Mouse (Mus musculus) stomach, postnatal 0 days (tissue): ENCODE results near the gene Prdm15. TPM values are rescaled to one million over a fixed set of nuclear protein-coding genes. Genes with fewer than 3 reads are reported as not detected.

Source experiments
- ATAC-seq: fragments of 200-750 bp; cut with Nextera tagmentation; 2 replicates; pipeline ENCODE4 v1.8.0; 2017; ENCODE audit not compliant: low FRiP score, low TSS enrichment
- DNase-seq: peaks from one replicate; pipeline ENCODE4 v3.0.0-alpha.2; 2016; ENCODE audit warnings: low spot score
- H3K27ac ChIP-seq: fragments of 300-500 bp; sonication (generic); replicated peaks from 2 replicates; pipeline ENCODE4 v1.5.1; 2014; ENCODE audit warnings: mild to moderate bottlenecking, control low read depth
- H3K27me3 ChIP-seq: fragments of 300-500 bp; sonication (generic); 2 replicates; pipeline ENCODE4 v1.6.1; 2014; ENCODE audit warnings: low read length; ENCODE audit not compliant: control insufficient read depth, insufficient read depth
- H3K36me3 ChIP-seq: fragments of 300-500 bp; sonication (generic); 2 replicates; pipeline ENCODE4 v1.6.1; 2014; ENCODE audit warnings: low read length, mixed read lengths; ENCODE audit not compliant: control insufficient read depth, insufficient read depth
- H3K4me1 ChIP-seq: fragments of 300-500 bp; sonication (generic); replicated peaks from 2 replicates; pipeline ENCODE4 v1.6.1; 2014; ENCODE audit warnings: antibody characterized with exemption; ENCODE audit not compliant: control insufficient read depth, insufficient read depth
- H3K4me2 ChIP-seq: fragments of 300-500 bp; sonication (generic); replicated peaks from 2 replicates; pipeline ENCODE4 v1.6.1; 2014; ENCODE audit warnings: low read depth, mild to moderate bottlenecking, control low read depth, moderate library complexity
- H3K4me3 ChIP-seq: fragments of 300-500 bp; sonication (generic); 2 replicates; pipeline ENCODE4 v1.5.1; 2014; ENCODE audit warnings: low read depth, low read length, control low read depth
- H3K9ac ChIP-seq: fragments of 300-500 bp; sonication (generic); 2 replicates; pipeline ENCODE4 v1.6.1; 2014; ENCODE audit warnings: mild to moderate bottlenecking, low read length, control low read depth, mixed read lengths
- H3K9me3 ChIP-seq: fragments of 300-500 bp; sonication (generic); 2 replicates; pipeline ENCODE4 v1.6.1; 2016; ENCODE audit warnings: low read length; ENCODE audit not compliant: control insufficient read depth
- CTCF ChIP-seq: IDR thresholded peaks from 2 replicates; pipeline ENCODE4 v1.5.1; 2016; ENCODE audit warnings: antibody characterized with exemption, low read depth, mild to moderate bottlenecking, moderate library complexity
- EP300 ChIP-seq: optimal IDR thresholded peaks from 2 replicates; pipeline ENCODE3; 2016; ENCODE audit warnings: antibody characterized with exemption
- WGBS: fragments of 180-500 bp; shearing (Covaris S2); extraction: QIAGEN DNeasy Blood & Tissue Kit; methylation state at CpG from one replicate; pipeline ENCODE4 v1.1.7; 2014; 5-methylcytosine and 5-hydroxymethylcytosine counted together
- polyA plus RNA-seq: library from polyadenylated mRNA; unstranded; fragments of >200 nt; fragmentation: Nextera tagmentation; extraction: Ambion mirVana; gene quantifications from 2 replicates; pipeline ENCODE4 v1.2.1, GENCODE M21; 2015

The Prdm15 gene
- polyA plus RNA-seq, 1 experiment from 2014 or later: 2.2 TPM

DNA sequence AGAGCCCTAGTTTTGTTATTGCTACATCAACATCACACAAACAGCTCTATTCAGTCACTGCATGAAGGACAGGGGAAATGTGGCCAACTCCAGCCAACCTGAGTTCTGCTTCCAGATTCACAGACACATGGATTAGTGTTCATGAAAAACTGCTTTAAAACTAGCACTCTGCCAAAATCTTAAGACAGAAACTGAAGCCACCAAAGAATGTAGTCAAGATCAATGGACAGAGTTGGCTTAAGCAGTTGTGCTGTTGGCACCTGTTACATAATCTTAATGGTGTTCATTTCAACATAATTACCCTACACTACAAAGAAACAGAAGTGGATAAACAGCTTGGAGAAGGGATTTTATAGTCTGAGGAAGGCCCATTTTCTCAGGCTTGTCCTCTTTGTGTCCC lies 4.4 kb upstream of the Prdm15 start:
- no peak for ATAC-seq
- H3K9me3 ChIP-seq: no peaks in the 10 kb centered on the region
- H3K9ac ChIP-seq: no peak overlapping the region
- H3K4me1 ChIP-seq: no peaks in the 10 kb centered on the region
- H3K27ac ChIP-seq: no peak overlapping the region
- H3K36me3 ChIP-seq: peaks cover 3% of the 10 kb centered on the region; the same call in 1 of the 2 replicates
- no peaks in the 10 kb centered on the region for H3K27me3 ChIP-seq
- DNase-seq: no peak
- no peak overlapping the region for H3K4me3 ChIP-seq
- TF ChIP-seq EP300 (no peak), CTCF (no peak)
- no peak overlapping the region for H3K4me2 ChIP-seq

DNA sequence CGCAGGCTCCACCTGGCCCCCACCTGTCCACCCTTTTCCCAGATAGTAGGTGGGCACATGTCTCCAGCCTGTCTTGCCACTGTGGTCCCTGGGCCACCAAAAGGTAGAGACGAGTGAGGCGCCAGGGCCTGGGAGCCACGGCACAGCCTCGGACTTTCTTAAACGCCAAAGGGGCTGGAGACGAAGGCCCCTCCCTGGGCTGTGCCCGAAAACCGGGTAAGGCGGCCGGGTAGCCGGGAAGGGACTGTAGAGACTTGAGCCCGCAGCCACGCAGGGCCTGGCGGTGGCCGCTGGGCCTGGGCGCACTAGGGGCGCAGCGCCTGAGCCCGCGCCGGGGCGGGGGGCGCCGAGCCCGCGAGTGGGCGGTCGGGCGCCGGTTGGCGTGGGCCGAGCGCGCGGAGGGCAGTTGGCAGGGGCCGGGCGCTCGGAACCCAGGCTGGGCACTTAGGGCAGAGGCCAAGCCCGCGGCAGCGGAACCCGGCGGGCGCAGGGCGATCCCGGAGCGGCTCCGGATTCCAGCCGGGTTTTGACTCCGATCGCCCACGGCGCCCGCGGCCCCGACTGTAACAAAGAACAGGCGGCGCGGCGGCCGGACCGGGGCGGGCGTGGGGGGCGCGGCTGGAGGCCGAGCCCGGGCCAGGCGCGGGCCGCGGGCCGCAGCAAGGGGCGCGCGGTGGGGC lies 449 bp downstream of the Prdm15 start:
- no peaks in the 10 kb centered on the region for H3K4me1 ChIP-seq
- no peaks in the 10 kb centered on the region for H3K36me3 ChIP-seq
- H3K4me3 ChIP-seq: peak overlapping the region; percentile 92
- no peaks in the 10 kb centered on the region for H3K27me3 ChIP-seq
- no peaks in the 10 kb centered on the region for H3K9me3 ChIP-seq
- TF ChIP-seq CTCF: no peak
- peak; percentile 48 for TF ChIP-seq EP300
- DNase-seq: peak; percentile 92
- WGBS: under 1% methylated on average over 63 of the region's 77 CpGs
- H3K9ac ChIP-seq: peak overlapping the region; percentile 99
- peak; percentile 96 for ATAC-seq
- peak overlapping the region; percentile 84 for H3K4me2 ChIP-seq
- H3K27ac ChIP-seq: peak overlapping the region; percentile 99

DNA sequence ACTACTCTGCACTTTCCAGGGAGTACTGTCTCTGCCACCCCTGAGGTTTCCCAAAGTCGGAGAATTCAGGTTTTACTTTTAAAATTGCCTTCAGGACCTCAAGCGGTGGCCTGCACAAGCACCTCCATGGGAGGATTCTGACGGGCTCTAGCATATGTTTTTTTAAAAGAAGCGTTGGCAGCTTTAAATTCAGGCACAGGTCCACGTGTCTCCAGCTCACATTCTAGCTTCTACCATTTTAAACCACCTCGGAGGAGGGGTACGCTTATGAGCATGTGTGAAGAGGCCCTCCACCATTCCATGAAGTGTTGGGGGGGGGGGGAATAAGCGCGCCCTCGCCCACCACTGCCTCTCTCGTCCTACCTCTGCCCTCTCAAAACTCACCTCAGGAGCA lies 986 bp downstream of the Prdm15 start:
- WGBS: 0% methylated on average over 9 of the region's 11 CpGs
- ATAC-seq: peak; percentile 31

DNA sequence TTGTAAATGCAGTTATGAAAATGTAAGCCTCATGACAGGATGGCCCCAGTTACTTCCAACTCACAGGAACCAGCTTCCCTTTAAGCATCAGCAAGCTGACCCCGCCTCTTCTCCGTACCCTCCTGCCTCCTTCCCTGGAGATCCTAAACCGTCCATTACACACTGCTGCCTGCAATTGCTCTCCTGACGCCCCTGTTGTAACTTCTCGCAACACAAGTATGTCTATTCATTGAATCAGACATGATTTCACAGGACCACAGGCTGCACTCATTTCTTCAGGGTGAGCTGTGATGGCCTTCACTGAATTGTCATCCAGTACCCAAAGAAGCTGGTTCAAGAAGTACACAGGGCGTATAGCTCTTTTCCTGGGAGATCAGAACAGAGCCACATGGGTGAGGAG lies 2.8 kb downstream of the Prdm15 start:
- Histone ChIP-seq H3K36me3 (no peaks in the 10 kb centered on the region), H3K27ac (no peak overlapping the region), H3K4me1 (no peaks in the 10 kb centered on the region), H3K27me3 (no peaks in the 10 kb centered on the region), H3K4me3 (no peak overlapping the region), H3K9ac (no peak overlapping the region), H3K9me3 (no peaks in the 10 kb centered on the region), H3K4me2 (no peak overlapping the region)
- WGBS: 77% methylated on average over 6 of the region's 6 CpGs
- ATAC-seq: no peak
- no peak for DNase-seq
- TF ChIP-seq CTCF (no peak), EP300 (no peak)

More for the DNA sequence above, 986 bp downstream of the Prdm15 start:
- Histone ChIP-seq H3K9ac (peak overlapping the region; percentile 99), H3K4me1 (no peaks in the 10 kb centered on the region), H3K4me3 (peak overlapping the region; percentile 92), H3K27me3 (no peaks in the 10 kb centered on the region), H3K4me2 (peak overlapping the region; percentile 84), H3K9me3 (no peaks in the 10 kb centered on the region), H3K27ac (peak overlapping the region; percentile 99), H3K36me3 (no peaks in the 10 kb centered on the region)
- no peak for TF ChIP-seq EP300
- TF ChIP-seq CTCF: no peak
- DNase-seq: no peak

DNA sequence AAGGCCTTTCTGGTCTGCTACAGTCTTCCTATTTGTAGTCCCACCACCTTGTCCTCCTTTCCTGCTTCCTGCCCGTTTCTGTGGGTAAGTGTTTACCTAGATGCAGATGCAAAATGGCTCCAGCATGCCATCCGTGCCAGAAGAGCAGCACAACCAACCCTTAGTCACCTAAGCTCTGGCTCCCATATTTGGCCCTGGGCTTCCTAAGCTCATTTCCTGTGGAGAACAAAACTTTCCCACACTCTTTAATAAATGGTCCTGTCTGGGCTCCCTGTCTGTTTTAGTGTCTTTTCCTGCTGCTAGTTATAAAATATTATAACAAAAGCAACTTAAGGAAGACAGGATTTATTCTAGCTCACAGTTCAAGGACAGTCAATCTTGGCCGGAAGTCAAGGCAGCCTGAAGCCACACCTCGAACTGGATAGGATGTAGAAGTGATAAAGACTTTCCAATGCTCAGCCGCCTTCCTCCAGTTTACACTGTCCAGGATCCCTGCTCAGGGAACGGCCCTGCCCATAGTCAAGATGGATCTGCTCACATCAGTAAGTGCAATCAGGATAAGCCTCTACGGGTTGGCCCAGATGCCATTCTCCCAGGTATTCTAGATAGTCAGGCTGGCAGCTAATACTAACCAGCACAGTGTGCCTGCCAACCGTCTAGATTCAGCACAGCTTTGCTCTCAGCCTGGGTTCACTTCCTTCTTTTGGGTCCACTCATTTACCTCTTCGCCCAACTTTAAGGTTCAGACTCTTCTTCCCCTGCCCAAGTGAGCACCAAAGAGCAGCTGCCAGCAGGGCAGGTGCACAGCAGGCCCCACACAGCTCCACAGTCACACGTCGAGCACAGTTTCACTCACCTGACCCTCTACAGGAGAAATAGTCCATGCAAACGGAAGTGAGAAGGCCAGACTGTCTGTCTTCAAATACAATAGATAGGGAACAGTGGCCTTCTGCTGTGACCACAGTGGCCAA lies 6.4 kb downstream of the Prdm15 start:
- Histone ChIP-seq H3K27ac (0 out of 2 replicates have a peak overlapping the region, but pooled peaks have one; percentile 4), H3K4me2 (no peak overlapping the region), H3K4me1 (no peaks in the 10 kb centered on the region), H3K27me3 (no peaks in the 10 kb centered on the region), H3K9me3 (no peaks in the 10 kb centered on the region), H3K9ac (no peak overlapping the region), H3K36me3 (no peaks in the 10 kb centered on the region), H3K4me3 (no peak overlapping the region)
- WGBS: 66% methylated on average over 12 of the region's 12 CpGs
- ATAC-seq: peak; percentile 61; the same call in 1 of the 2 replicates
- no peak for TF ChIP-seq CTCF
- no peak for TF ChIP-seq EP300
- no peak for DNase-seq

DNA sequence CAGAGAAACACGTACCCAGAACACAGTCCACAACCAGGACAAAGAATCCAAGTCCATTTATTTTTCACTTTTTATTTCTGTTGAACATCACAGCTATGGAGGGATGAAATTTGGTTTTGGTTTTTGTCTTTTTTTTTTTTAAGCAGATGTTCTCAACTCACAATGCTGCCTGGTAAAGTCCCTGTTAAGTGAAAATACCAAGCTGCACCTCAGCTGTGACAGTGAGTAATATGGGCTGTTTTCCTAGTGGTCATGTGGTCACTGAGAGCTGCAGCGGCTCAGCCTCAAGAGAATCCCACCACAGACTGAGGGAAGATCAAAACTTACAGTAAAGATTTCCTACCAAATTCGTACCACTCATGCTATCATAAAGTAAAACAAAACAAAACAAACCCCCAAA lies 19.5 kb downstream of the Prdm15 start:
- Histone ChIP-seq H3K4me2 (no peak overlapping the region), H3K9ac (no peak overlapping the region), H3K9me3 (no peaks in the 10 kb centered on the region), H3K4me3 (no peak overlapping the region), H3K4me1 (no peaks in the 10 kb centered on the region), H3K27me3 (no peaks in the 10 kb centered on the region), H3K36me3 (peaks cover 28% of the 10 kb centered on the region), H3K27ac (no peak overlapping the region)
- WGBS: 85% methylated on average over 3 of the region's 3 CpGs
- TF ChIP-seq CTCF (no peak), EP300 (no peak)
- DNase-seq (no peak), ATAC-seq (no peak)
